Mouse (Mus musculus): ENCODE data around the gene Slc35f5. TPM values are rescaled to one million over a fixed set of nuclear protein-coding genes. Genes with fewer than 3 reads are reported as not detected.
A peak's percentile ranks its signal among the peaks of the same experiment; 100 is the strongest.

Slc35f5 gene
- polyA plus RNA-seq, 1 experiment from 2014 or later, result 88.4 TPM

- Histone ChIP-seq H3K4me1 (ENCODE audit: control insufficient read depth in 2 of 2, insufficient read depth in 2 of 2, low read length in 2 of 2) (no peaks in the 10 kb centered on the region), H3K9me3 (ENCODE audit: control insufficient read depth, low read length) (no peaks in the 10 kb centered on the region), H3K27ac (replicated peaks in 1 of 2; ENCODE audit: control insufficient read depth in 1 of 2, insufficient read depth in 1 of 2, low read depth in 2 of 2, low read length in 2 of 2) (no peak overlapping the region), H3K27me3 (ENCODE audit: control insufficient read depth, insufficient read depth, low read length) (no peaks in the 10 kb centered on the region), H3K9ac (ENCODE audit: low read length) (no peak overlapping the region), H3K36me3 (ENCODE audit: control insufficient read depth, insufficient read depth, low read length) (no peaks in the 10 kb centered on the region), H3K4me3 (ENCODE audit: control insufficient read depth in 1 of 2, insufficient read depth in 1 of 2, low read depth in 1 of 2, low read length in 2 of 2) (no peak overlapping the region), H3K4me2 (ENCODE audit: low read length) (no peak overlapping the region)
- ATAC-seq (ENCODE audit: insufficient number of reproducible peaks, insufficient read depth, low FRiP score, low read depth), result no peak
- 71% methylated on average over 2 of the region's 2 CpGs for WGBS
These were observed 8.8 kb upstream of the Slc35f5 start for GRCm38 (mm10) chr1:125551564-125551963.

GRCm38 (mm10) chr1:125559261-125559660, 1.1 kb upstream of the Slc35f5 start:
- H3K4me1 ChIP-seq (ENCODE audit: control insufficient read depth in 2 of 2, insufficient read depth in 2 of 2, low read length in 2 of 2), result peaks cover 6 to 15% of the 10 kb centered on the region in 2 experiments
- H3K9ac ChIP-seq (ENCODE audit: low read length), result peak overlapping the region; percentile 93; the same call in 1 of the 2 replicates
- no peak for ATAC-seq (ENCODE audit: insufficient number of reproducible peaks, insufficient read depth, low FRiP score, low read depth)
- H3K27me3 ChIP-seq (ENCODE audit: control insufficient read depth, insufficient read depth, low read length), result no peaks in the 10 kb centered on the region
- H3K27ac ChIP-seq (replicated peaks in 1 of 2; ENCODE audit: control insufficient read depth in 1 of 2, insufficient read depth in 1 of 2, low read depth in 2 of 2, low read length in 2 of 2), result peak overlapping the region; percentile 77 to 91
- peak overlapping the region; percentile 85 for H3K4me2 ChIP-seq (ENCODE audit: low read length)
- no peaks in the 10 kb centered on the region for H3K9me3 ChIP-seq (ENCODE audit: control insufficient read depth, low read length)
- H3K4me3 ChIP-seq (ENCODE audit: control insufficient read depth in 1 of 2, insufficient read depth in 1 of 2, low read depth in 1 of 2, low read length in 2 of 2), result peak overlapping the region in 1 of 2 experiments; percentile 75; a peak in 1 of 4 replicates
- H3K36me3 ChIP-seq (ENCODE audit: control insufficient read depth, insufficient read depth, low read length), result peaks cover 13% of the 10 kb centered on the region
- WGBS, result 67% methylated on average over 3 of the region's 3 CpGs

GRCm38 (mm10) chr1:125559721-125560120, 674 bp upstream of the Slc35f5 start:
- H3K9ac ChIP-seq (ENCODE audit: low read length), result peak overlapping the region; percentile 93
- ATAC-seq (ENCODE audit: insufficient number of reproducible peaks, insufficient read depth, low FRiP score, low read depth), result no peak

GRCm38 (mm10) chr1:125561206-125561605, 811 bp downstream of the Slc35f5 start:
- Histone ChIP-seq H3K4me2 (ENCODE audit: low read length) (peak overlapping the region; percentile 85), H3K4me3 (ENCODE audit: control insufficient read depth in 1 of 2, insufficient read depth in 1 of 2, low read depth in 1 of 2, low read length in 2 of 2) (peak overlapping the region; percentile 75 to 87), H3K27me3 (ENCODE audit: control insufficient read depth, insufficient read depth, low read length) (no peaks in the 10 kb centered on the region), H3K36me3 (ENCODE audit: control insufficient read depth, insufficient read depth, low read length) (peaks cover 32% of the 10 kb centered on the region), H3K4me1 (ENCODE audit: control insufficient read depth in 2 of 2, insufficient read depth in 2 of 2, low read length in 2 of 2) (peaks cover 6 to 15% of the 10 kb centered on the region in 2 experiments), H3K9ac (ENCODE audit: low read length) (peak overlapping the region; percentile 93), H3K9me3 (ENCODE audit: control insufficient read depth, low read length) (no peaks in the 10 kb centered on the region), H3K27ac (replicated peaks in 1 of 2; ENCODE audit: control insufficient read depth in 1 of 2, insufficient read depth in 1 of 2, low read depth in 2 of 2, low read length in 2 of 2) (peak overlapping the region; percentile 88 to 91)
- peak; percentile 4; the same call in 1 of the 2 replicates for ATAC-seq (ENCODE audit: insufficient number of reproducible peaks, insufficient read depth, low FRiP score, low read depth)
- WGBS, result under 1% methylated on average over 28 of the region's 29 CpGs

More at GRCm38 (mm10) chr1:125559721-125560120, 674 bp upstream of the Slc35f5 start:
- Histone ChIP-seq H3K27ac (replicated peaks in 1 of 2; ENCODE audit: control insufficient read depth in 1 of 2, insufficient read depth in 1 of 2, low read depth in 2 of 2, low read length in 2 of 2) (peak overlapping the region; percentile 91 to 97), H3K27me3 (ENCODE audit: control insufficient read depth, insufficient read depth, low read length) (no peaks in the 10 kb centered on the region), H3K36me3 (ENCODE audit: control insufficient read depth, insufficient read depth, low read length) (peaks cover 17% of the 10 kb centered on the region), H3K4me3 (ENCODE audit: control insufficient read depth in 1 of 2, insufficient read depth in 1 of 2, low read depth in 1 of 2, low read length in 2 of 2) (peak overlapping the region; percentile 75 to 87), H3K4me2 (ENCODE audit: low read length) (peak overlapping the region; percentile 85), H3K9me3 (ENCODE audit: control insufficient read depth, low read length) (no peaks in the 10 kb centered on the region), H3K4me1 (ENCODE audit: control insufficient read depth in 2 of 2, insufficient read depth in 2 of 2, low read length in 2 of 2) (peaks cover 6 to 15% of the 10 kb centered on the region in 2 experiments)
- 14% methylated on average over 2 of the region's 2 CpGs for WGBS

- WGBS, result 57% methylated on average over 4 of the region's 4 CpGs
- no peaks in the 10 kb centered on the region for H3K27me3 ChIP-seq (ENCODE audit: control insufficient read depth, insufficient read depth, low read length)
- H3K27ac ChIP-seq (replicated peaks in 1 of 2; ENCODE audit: control insufficient read depth in 1 of 2, insufficient read depth in 1 of 2, low read depth in 2 of 2, low read length in 2 of 2), result peak overlapping the region; percentile 88 to 91
These were observed 1.4 kb downstream of the Slc35f5 start for GRCm38 (mm10) chr1:125561841-125562240.

GRCm38 (mm10) chr1:125568126-125568525, 7.7 kb downstream of the Slc35f5 start:
- no peak for ATAC-seq (ENCODE audit: insufficient number of reproducible peaks, insufficient read depth, low FRiP score, low read depth)
- WGBS, result 88% methylated on average over 4 of the region's 4 CpGs
- H3K4me1 ChIP-seq (ENCODE audit: control insufficient read depth in 2 of 2, insufficient read depth in 2 of 2, low read length in 2 of 2), result no peaks in the 10 kb centered on the region
- no peak overlapping the region for H3K4me3 ChIP-seq (ENCODE audit: control insufficient read depth in 1 of 2, insufficient read depth in 1 of 2, low read depth in 1 of 2, low read length in 2 of 2)
- H3K27ac ChIP-seq (replicated peaks in 1 of 2; ENCODE audit: control insufficient read depth in 1 of 2, insufficient read depth in 1 of 2, low read depth in 2 of 2, low read length in 2 of 2), result no peak overlapping the region
- no peaks in the 10 kb centered on the region for H3K9me3 ChIP-seq (ENCODE audit: control insufficient read depth, low read length)
- no peaks in the 10 kb centered on the region for H3K27me3 ChIP-seq (ENCODE audit: control insufficient read depth, insufficient read depth, low read length)
- peaks cover 89% of the 10 kb centered on the region for H3K36me3 ChIP-seq (ENCODE audit: control insufficient read depth, insufficient read depth, low read length)
- H3K9ac ChIP-seq (ENCODE audit: low read length), result no peak overlapping the region
- H3K4me2 ChIP-seq (ENCODE audit: low read length), result no peak overlapping the region

More at GRCm38 (mm10) chr1:125561841-125562240, 1.4 kb downstream of the Slc35f5 start:
- peak overlapping the region; percentile 93 for H3K9ac ChIP-seq (ENCODE audit: low read length)
- peak overlapping the region; percentile 85 for H3K4me2 ChIP-seq (ENCODE audit: low read length)
- H3K36me3 ChIP-seq (ENCODE audit: control insufficient read depth, insufficient read depth, low read length), result peaks cover 37% of the 10 kb centered on the region
- ATAC-seq (ENCODE audit: insufficient number of reproducible peaks, insufficient read depth, low FRiP score, low read depth), result no peak
- peaks cover 6 to 15% of the 10 kb centered on the region in 2 experiments for H3K4me1 ChIP-seq (ENCODE audit: control insufficient read depth in 2 of 2, insufficient read depth in 2 of 2, low read length in 2 of 2)
- H3K9me3 ChIP-seq (ENCODE audit: control insufficient read depth, low read length), result no peaks in the 10 kb centered on the region
- H3K4me3 ChIP-seq (ENCODE audit: control insufficient read depth in 1 of 2, insufficient read depth in 1 of 2, low read depth in 1 of 2, low read length in 2 of 2), result peak overlapping the region; percentile 75 to 87

GRCm38 (mm10) chr1:125574219-125574618, 13.8 kb downstream of the Slc35f5 start:
- no peak overlapping the region for H3K4me2 ChIP-seq (ENCODE audit: low read length)
- H3K36me3 ChIP-seq (ENCODE audit: control insufficient read depth, insufficient read depth, low read length), result peaks cover 89% of the 10 kb centered on the region
- H3K4me3 ChIP-seq (ENCODE audit: control insufficient read depth in 1 of 2, insufficient read depth in 1 of 2, low read depth in 1 of 2, low read length in 2 of 2), result no peak overlapping the region
- no peak overlapping the region for H3K9ac ChIP-seq (ENCODE audit: low read length)
- 80% methylated on average over 2 of the region's 2 CpGs for WGBS
- peak overlapping the region in 1 of 2 experiments; percentile 98; a peak in 2 of 4 replicates for H3K27ac ChIP-seq (replicated peaks in 1 of 2; ENCODE audit: control insufficient read depth in 1 of 2, insufficient read depth in 1 of 2, low read depth in 2 of 2, low read length in 2 of 2)
- no peaks in the 10 kb centered on the region for H3K27me3 ChIP-seq (ENCODE audit: control insufficient read depth, insufficient read depth, low read length)
- peaks cover 7 to 21% of the 10 kb centered on the region in 2 experiments for H3K4me1 ChIP-seq (ENCODE audit: control insufficient read depth in 2 of 2, insufficient read depth in 2 of 2, low read length in 2 of 2)
- 0 out of 2 replicates have a peak, but pooled peaks cover 2% of the 10 kb centered on the region for H3K9me3 ChIP-seq (ENCODE audit: control insufficient read depth, low read length)
- ATAC-seq (ENCODE audit: insufficient number of reproducible peaks, insufficient read depth, low FRiP score, low read depth), result no peak

Measured in heart, embryonic 14.5 days (tissue).